Mouse (Mus musculus) liver, postnatal 0 days (tissue): ENCODE measurements around the gene Slfn3. TPM values are rescaled to one million over a fixed set of nuclear protein-coding genes. Genes with fewer than 3 reads are reported as not detected.
"Not testable (repeated sequence)": the region's sequence is repeated elsewhere in the genome, so short reads cannot be mapped to it uniquely, and the experiment has no call there.

Source experiments
- ATAC-seq: fragments of 200-750 bp; cut with Nextera tagmentation; 2 replicates; pipeline ENCODE4 v1.8.0; 2017; ENCODE audit warnings: mild to moderate bottlenecking, moderate library complexity
- DNase-seq: peaks from one replicate; pipeline ENCODE4 v3.0.0-alpha.2; 2016
- H3K27ac ChIP-seq: fragments of 300-500 bp; sonication (generic); 2 replicates; pipeline ENCODE4 v1.5.1; 2014; ENCODE audit warnings: antibody characterized with exemption, moderate library complexity, mild to moderate bottlenecking, low read depth
- H3K27me3 ChIP-seq: fragments of 300-500 bp; sonication (generic); 2 replicates; pipeline ENCODE4 v1.6.1; 2014; ENCODE audit warnings: low read length, control low read depth, mixed read lengths; ENCODE audit not compliant: insufficient read depth
- H3K36me3 ChIP-seq: fragments of 300-500 bp; sonication (generic); replicated peaks from 2 replicates; pipeline ENCODE4 v1.6.1; 2014; ENCODE audit warnings: mild to moderate bottlenecking, control low read depth, low read length, moderate library complexity, mixed read lengths; ENCODE audit not compliant: insufficient read depth
- H3K4me1 ChIP-seq: fragments of 300-500 bp; sonication (generic); 2 replicates; pipeline ENCODE4 v1.6.1; 2014; ENCODE audit warnings: antibody characterized with exemption, mild to moderate bottlenecking, control low read depth; ENCODE audit not compliant: insufficient read depth
- H3K4me2 ChIP-seq: fragments of 300-500 bp; sonication (generic); 2 replicates; pipeline ENCODE4 v1.6.1; 2014; ENCODE audit warnings: low read depth, mild to moderate bottlenecking, low read length, moderate library complexity, mixed read lengths
- H3K4me3 ChIP-seq: fragments of 300-500 bp; sonication (generic); 2 replicates; pipeline ENCODE4 v1.5.1; 2014; ENCODE audit warnings: low read depth, low read length
- H3K9ac ChIP-seq: fragments of 300-500 bp; sonication (generic); replicated peaks from 2 replicates; pipeline ENCODE4 v1.6.1; 2014; ENCODE audit warnings: mild to moderate bottlenecking, moderate library complexity
- H3K9me3 ChIP-seq: fragments of 300-500 bp; sonication (generic); 2 replicates; pipeline ENCODE4 v1.6.1; 2016; ENCODE audit warnings: mild to moderate bottlenecking, control low read depth, low read length, mixed read lengths
- CTCF ChIP-seq: sonication (generic); IDR thresholded peaks from 2 replicates; pipeline ENCODE4 v1.5.1; 2016; ENCODE audit warnings: antibody characterized with exemption, low read depth
- EP300 ChIP-seq: IDR thresholded peaks from 2 replicates; pipeline ENCODE4 v1.6.1; 2016; ENCODE audit warnings: antibody characterized with exemption, low read depth, mild to moderate bottlenecking
- WGBS: fragments of 180-500 bp; shearing (Covaris S2); extraction: QIAGEN DNeasy Blood & Tissue Kit; methylation state at CpG from one replicate; pipeline ENCODE4 v1.1.7; 2014; ENCODE audit not compliant: insufficient replicate concordance; 5-methylcytosine and 5-hydroxymethylcytosine counted together
- polyA plus RNA-seq: library from polyadenylated mRNA; unstranded; fragments of >200 nt; fragmentation: Nextera tagmentation; extraction: Ambion mirVana; gene quantifications from 2 replicates; pipeline ENCODE4 v1.2.1, GENCODE M21; 2015

The Slfn3 gene
- polyA plus RNA-seq: 0.77 and 1.1 TPM in 2 replicates

DNA sequence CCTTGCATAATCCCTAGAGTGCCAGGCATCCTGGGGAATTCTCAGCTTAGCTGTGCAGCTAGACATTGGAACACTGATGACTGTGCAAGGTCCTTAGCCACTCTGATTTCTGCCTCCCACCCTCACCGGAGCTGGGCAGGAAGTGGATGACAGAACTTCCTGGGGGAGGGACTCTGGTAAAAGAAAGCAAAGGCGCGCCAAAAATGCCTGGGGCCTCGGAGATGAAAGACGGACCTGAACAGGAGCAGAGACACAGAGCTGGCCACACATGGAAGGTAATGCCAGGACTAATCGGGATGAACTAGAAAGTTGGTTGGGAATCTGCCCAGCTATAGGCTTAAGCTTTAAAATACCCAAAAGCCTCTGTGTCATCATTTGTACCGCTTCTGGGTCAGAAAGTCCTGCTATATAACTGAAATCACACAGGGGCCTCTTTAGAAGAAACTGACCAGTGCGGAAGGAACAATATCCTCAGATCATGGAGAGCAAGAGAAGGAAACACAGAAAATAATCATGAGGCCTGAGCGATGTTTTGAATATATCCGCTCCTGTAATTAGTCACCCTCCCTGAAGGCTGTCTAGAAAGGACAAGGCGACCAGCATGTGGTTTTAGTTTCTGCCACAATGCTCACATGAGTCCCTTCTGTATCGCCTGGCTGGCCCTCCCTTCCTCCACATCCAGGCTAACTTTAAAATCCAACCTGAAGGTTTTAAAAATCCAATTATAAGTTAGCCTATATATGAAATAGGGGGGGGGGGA lies at the start of gene Slfn3:
TSS of gene Slfn3 (plus strand) at position 197 of the 760 bp plus-strand sequence.
- Histone ChIP-seq H3K27me3 (no peaks in the 10 kb centered on the region), H3K27ac (peak within 1 kb of the TSS; percentile 72; the same call in 1 of the 2 replicates), H3K4me1 (peaks cover 9% of the 10 kb centered on the region; the same call in 1 of the 2 replicates), H3K9me3 (no peaks in the 10 kb centered on the region), H3K36me3 (no peaks in the 10 kb centered on the region), H3K4me3 (peak within 1 kb of the TSS; percentile 47), H3K4me2 (peak within 1 kb of the TSS; percentile 84), H3K9ac (peak within 1 kb of the TSS; percentile 69)
- DNase-seq: peak; percentile 63
- ATAC-seq: peak; percentile 50
- WGBS: 27% methylated on average over 12 of the region's 12 CpGs
- TF ChIP-seq EP300 (no peak), CTCF (no peak)

- not testable (repeated sequence) for H3K4me2 ChIP-seq, H3K36me3 ChIP-seq, H3K9me3 ChIP-seq, ATAC-seq, H3K4me3 ChIP-seq, H3K27me3 ChIP-seq, H3K9ac ChIP-seq, DNase-seq, H3K4me1 ChIP-seq, H3K27ac ChIP-seq
- WGBS: no CpG with 5 or more reads among the region's 1 CpGs
Observed at GRCm38 (mm10) chr11:83148939-83149338, 42.2 kb upstream of the Slfn3 start.

DNA sequence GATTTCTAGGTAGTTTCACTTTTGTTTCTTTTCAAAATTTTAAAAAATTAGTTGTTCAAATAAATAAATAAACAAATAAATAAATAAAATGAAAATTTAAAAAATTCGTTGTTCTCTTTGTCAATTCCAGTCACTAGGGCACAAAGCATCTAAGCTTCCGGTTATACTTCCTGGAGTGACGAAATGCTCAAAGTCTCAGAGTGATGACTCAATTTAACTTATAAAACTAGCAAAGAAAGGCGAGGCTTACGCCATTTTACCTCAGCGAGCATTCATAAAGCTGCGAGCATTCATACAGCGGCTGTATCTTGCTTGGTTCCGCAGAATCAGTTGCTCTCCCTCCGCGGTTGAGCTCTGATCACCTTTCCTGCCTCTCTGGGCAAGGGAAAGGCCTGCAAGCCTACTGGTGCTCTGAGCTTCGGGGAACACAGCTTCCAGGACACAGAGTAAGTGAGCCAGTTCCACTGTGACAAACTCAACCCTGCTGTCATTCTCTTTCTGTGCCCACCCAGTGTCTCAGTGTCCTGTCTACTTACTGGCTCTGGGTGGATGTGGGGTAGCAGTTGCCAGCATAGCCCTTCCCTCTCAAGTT lies 16.1 kb upstream of the Slfn3 start, which contains the start of gene Slfn4:
TSS of gene Slfn4 (plus strand) at position 239 of the 592 bp plus-strand sequence.
- TF ChIP-seq CTCF (no peak), EP300 (no peak)
- ATAC-seq (no peak), DNase-seq (no peak)
- no peaks in the 10 kb centered on the region for H3K9me3 ChIP-seq
- H3K27me3 ChIP-seq: no peaks in the 10 kb centered on the region
- H3K4me1 ChIP-seq: no peaks in the 10 kb centered on the region
- H3K4me3 ChIP-seq: peak within 1 kb of the TSS; percentile 8
- 0 out of 2 replicates have a peak within 1 kb of the TSS, but pooled peaks have one; percentile 12 for H3K27ac ChIP-seq
- no peak within 1 kb of the TSS for H3K4me2 ChIP-seq
- WGBS: 78% methylated on average over 12 of the region's 12 CpGs
- H3K36me3 ChIP-seq: no peaks in the 10 kb centered on the region
- H3K9ac ChIP-seq: no peak within 1 kb of the TSS

- WGBS: 14% methylated on average over 3 of the region's 3 CpGs
Observed at GRCm38 (mm10) chr11:83192001-83192400, 871 bp downstream of the Slfn3 start.

DNA sequence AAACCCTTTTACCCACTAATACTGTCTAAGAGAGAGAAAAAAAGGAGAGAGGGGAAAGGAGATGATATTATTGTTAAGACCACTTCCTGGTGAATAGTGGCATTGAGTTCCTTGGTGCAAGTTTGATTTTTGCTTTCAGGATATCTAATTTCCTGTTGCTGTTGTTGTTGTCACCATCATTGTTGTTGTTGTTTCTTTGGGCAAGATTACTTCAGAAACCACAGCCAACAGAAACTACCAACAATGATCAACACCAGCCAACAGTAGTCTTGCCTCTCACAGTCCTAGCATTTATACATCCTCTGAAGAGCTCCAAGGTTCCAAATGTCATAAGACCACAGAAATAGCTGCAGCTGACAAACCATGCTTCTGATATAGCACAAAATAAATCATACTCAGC lies 13.9 kb downstream of the Slfn3 start:
- Histone ChIP-seq H3K9me3 (no peaks in the 10 kb centered on the region), H3K4me2 (no peak overlapping the region), H3K36me3 (peaks cover 6% of the 10 kb centered on the region; the same call in 1 of the 2 replicates), H3K4me3 (no peak overlapping the region), H3K9ac (no peak overlapping the region), H3K27me3 (no peaks in the 10 kb centered on the region), H3K4me1 (no peaks in the 10 kb centered on the region), H3K27ac (no peak overlapping the region)
- TF ChIP-seq EP300 (no peak), CTCF (no peak)
- ATAC-seq (no peak), DNase-seq (no peak)

More at GRCm38 (mm10) chr11:83192001-83192400, 871 bp downstream of the Slfn3 start:
- TF ChIP-seq CTCF: peak; percentile 90
- TF ChIP-seq EP300: no peak
- DNase-seq (peak; percentile 36), ATAC-seq (peak; percentile 90)
- peak overlapping the region; percentile 72; the same call in 1 of the 2 replicates for H3K27ac ChIP-seq
- H3K4me2 ChIP-seq: peak overlapping the region; percentile 84
- no peaks in the 10 kb centered on the region for H3K9me3 ChIP-seq
- H3K4me3 ChIP-seq: peak overlapping the region; percentile 47
- peaks cover 9% of the 10 kb centered on the region; the same call in 1 of the 2 replicates for H3K4me1 ChIP-seq
- H3K9ac ChIP-seq: peak overlapping the region; percentile 69
- H3K36me3 ChIP-seq: no peaks in the 10 kb centered on the region
- no peaks in the 10 kb centered on the region for H3K27me3 ChIP-seq

- H3K4me2 ChIP-seq: no peak overlapping the region
- no peak overlapping the region for H3K9ac ChIP-seq
- no peaks in the 10 kb centered on the region for H3K27me3 ChIP-seq
- TF ChIP-seq CTCF (no peak), EP300 (peak; percentile 19; the same call in 1 of the 2 replicates)
- no peaks in the 10 kb centered on the region; the same call in 1 of the 2 replicates for H3K36me3 ChIP-seq
- ATAC-seq: peak; percentile 56
- no peak overlapping the region for H3K4me3 ChIP-seq
- 88% methylated on average over 1 of the region's 1 CpGs for WGBS
- H3K4me1 ChIP-seq: no peaks in the 10 kb centered on the region
- DNase-seq: no peak
- no peaks in the 10 kb centered on the region for H3K9me3 ChIP-seq
- H3K27ac ChIP-seq: no peak overlapping the region
Observed at GRCm38 (mm10) chr11:83216119-83216518, 25.0 kb downstream of the Slfn3 start.
